Mouse (Mus musculus): ENCODE data around the gene Osbpl5. TPM values are rescaled to one million over a fixed set of nuclear protein-coding genes. Genes with fewer than 3 reads are reported as not detected.

Osbpl5 gene
- polyA plus RNA-seq, 1 experiment from 2014 or later: 43.5 TPM

DNA sequence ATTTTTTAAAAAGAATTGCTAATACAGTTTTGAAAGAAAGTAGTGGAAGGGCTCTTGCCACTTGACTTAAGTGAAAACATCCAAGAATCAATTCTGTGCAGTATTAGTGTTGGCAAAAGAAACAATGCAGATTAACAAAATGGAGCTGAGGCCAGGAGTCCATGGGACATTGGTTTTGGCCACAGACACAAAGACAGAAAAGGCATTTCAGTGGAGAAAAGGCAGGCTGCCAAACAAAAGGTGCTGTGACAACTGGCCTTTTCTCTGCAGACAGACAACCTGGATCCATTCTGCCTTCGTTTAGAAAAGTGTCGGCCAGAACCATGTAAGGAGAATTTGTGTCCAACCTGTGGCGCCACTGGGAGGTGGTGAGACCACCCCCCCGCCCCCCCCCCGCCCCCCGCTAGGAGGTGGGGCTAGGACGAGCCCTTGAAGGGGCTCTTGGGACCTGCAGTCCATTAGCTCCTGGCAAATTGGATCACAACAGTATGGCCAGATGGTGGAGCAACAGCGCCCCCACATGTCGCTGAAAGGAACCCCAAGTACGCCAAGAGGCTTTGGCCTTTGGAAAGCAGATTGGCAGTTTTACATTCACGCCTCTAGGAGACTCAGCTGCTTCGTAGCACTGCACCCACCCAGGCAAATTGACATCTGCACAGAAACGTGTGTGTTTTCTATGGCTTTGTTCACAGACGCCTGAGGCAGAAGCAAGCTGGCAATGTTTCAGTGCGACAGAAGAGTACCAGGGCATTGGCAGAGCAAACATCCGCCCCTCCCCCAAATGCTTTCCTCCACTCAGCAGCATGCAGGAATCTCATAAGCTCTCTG is 8.5 kb downstream of the Osbpl5 start:
- H3K27me3 ChIP-seq (ENCODE audit: control insufficient read depth, insufficient read depth, low read length): no peaks in the 10 kb centered on the region
- no peaks in the 10 kb centered on the region for H3K36me3 ChIP-seq (ENCODE audit: control insufficient read depth, insufficient read depth, low read length)
- 3% methylated on average over 16 of the region's 16 CpGs for WGBS
- peak overlapping the region; percentile 27 for H3K4me3 ChIP-seq (replicated peaks; ENCODE audit: low read length)
- peak overlapping the region; percentile 50 for H3K9ac ChIP-seq (ENCODE audit: low read length)
- H3K4me1 ChIP-seq (ENCODE audit: control insufficient read depth, insufficient read depth, low read length): peaks cover 3% of the 10 kb centered on the region; the same call in 1 of the 2 replicates
- no peak overlapping the region for H3K27ac ChIP-seq (ENCODE audit: low read length)
- peak overlapping the region; percentile 50 for H3K4me2 ChIP-seq (ENCODE audit: low read depth, low read length)
- peak; percentile 81 for ATAC-seq (ENCODE audit: insufficient read depth, low FRiP score)
- H3K9me3 ChIP-seq (replicated peaks; ENCODE audit: control insufficient read depth, low read length): no peaks in the 10 kb centered on the region

DNA sequence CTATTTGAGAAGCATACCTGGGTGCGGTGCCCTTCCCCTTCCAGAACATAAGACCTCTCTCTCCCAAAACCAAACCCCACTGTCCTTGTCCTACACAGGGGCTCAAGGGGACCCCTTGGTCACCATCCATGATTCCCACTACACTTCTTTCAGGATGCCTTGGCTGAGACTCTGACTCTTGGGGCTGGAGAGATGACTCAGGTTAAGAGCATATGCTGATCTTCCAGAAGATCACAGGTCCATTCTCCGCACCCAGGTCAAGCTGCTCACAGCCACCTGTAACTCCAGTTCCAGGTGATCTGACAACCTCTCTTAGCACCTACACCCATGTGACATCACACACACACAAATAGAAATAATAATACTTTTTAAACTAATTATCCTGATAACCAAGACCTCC is 16.1 kb downstream of the Osbpl5 start:
- Histone ChIP-seq H3K27ac (ENCODE audit: low read length) (peak overlapping the region; percentile 40; the same call in 1 of the 2 replicates), H3K36me3 (ENCODE audit: control insufficient read depth, insufficient read depth, low read length) (no peaks in the 10 kb centered on the region), H3K27me3 (ENCODE audit: control insufficient read depth, insufficient read depth, low read length) (no peaks in the 10 kb centered on the region), H3K9me3 (replicated peaks; ENCODE audit: control insufficient read depth, low read length) (no peaks in the 10 kb centered on the region), H3K9ac (ENCODE audit: low read length) (peak overlapping the region; percentile 87), H3K4me1 (ENCODE audit: control insufficient read depth, insufficient read depth, low read length) (peaks cover 34% of the 10 kb centered on the region), H3K4me3 (replicated peaks; ENCODE audit: low read length) (peak overlapping the region; percentile 70), H3K4me2 (ENCODE audit: low read depth, low read length) (peak overlapping the region; percentile 59)
- ATAC-seq (ENCODE audit: insufficient read depth, low FRiP score): no peak; the same call in 1 of the 2 replicates
- WGBS: 13% methylated on average over 2 of the region's 2 CpGs

DNA sequence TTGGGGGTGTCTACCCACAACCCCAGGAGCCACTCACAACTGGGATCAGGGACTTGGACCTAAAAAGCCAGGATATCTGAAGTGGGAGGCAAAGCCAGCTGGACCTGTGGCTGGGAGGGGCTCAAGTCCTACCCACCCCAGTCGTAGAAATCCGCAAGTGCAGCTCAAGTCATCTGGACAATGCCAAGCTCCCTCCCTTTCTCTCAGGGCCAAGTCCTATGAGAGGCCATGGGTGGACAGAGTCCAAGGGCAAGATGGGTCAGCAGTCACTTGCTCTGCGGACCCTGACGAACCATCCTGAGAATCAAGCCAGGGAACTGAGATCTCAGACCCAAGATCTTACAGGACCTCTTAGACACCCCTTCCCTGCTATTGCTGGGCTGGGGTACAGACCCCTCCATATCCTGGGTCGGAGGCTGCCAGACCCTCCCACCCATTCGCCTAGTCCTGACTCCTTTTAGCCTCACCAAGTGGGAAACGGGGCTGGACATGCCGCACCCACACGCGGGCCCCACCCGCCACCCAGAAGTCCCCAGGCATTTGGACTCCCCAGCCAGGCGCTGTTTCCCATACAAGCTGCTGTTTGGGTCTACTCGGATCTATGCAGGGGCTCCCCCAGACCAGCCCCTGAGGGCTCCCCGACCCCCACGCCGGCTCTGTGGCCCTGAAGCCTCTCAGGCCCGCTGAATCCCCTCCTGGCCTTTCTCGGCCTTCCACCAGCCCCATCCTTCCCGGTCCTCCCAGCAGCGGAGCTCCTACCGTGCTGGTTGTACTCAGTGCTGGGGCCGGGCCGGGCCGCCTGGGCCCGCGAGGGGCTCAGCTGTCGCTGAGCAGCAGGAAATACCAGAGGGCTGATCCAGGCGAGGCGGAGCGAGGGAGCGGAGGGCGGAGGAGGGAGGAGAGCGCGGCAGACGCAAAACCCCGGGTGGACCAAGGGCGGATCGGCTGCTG is 17.0 kb downstream of the Osbpl5 start:
- WGBS: 3% methylated on average over 37 of the region's 38 CpGs
- Histone ChIP-seq H3K4me2 (ENCODE audit: low read depth, low read length) (peak overlapping the region; percentile 59), H3K9me3 (replicated peaks; ENCODE audit: control insufficient read depth, low read length) (no peaks in the 10 kb centered on the region), H3K36me3 (ENCODE audit: control insufficient read depth, insufficient read depth, low read length) (no peaks in the 10 kb centered on the region), H3K27me3 (ENCODE audit: control insufficient read depth, insufficient read depth, low read length) (no peaks in the 10 kb centered on the region), H3K4me3 (replicated peaks; ENCODE audit: low read length) (peak overlapping the region; percentile 70), H3K27ac (ENCODE audit: low read length) (peak overlapping the region; percentile 94), H3K9ac (ENCODE audit: low read length) (peak overlapping the region; percentile 87), H3K4me1 (ENCODE audit: control insufficient read depth, insufficient read depth, low read length) (peaks cover 36% of the 10 kb centered on the region)
- peak; percentile 93 for ATAC-seq (ENCODE audit: insufficient read depth, low FRiP score)

DNA sequence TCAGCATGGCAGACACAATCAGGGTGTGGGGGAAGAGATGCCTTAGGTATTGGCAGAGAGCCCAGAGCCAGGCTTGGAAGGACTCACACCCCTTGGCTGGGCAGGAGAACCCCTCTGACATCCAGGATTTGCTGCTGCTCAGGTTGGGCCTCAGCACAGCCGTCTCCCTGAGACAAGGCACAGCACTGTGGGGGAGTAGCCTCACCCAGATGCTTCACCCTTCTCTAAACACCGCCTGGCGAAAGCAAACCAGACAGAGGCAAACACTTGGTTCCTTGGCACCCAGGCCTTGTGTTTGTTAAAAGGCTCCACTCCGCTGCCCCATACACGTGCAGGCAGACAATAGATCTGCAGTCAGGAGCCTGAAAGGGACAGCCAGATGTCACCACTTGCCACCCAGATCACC is 18.2 kb downstream of the Osbpl5 start:
- Histone ChIP-seq H3K27me3 (ENCODE audit: control insufficient read depth, insufficient read depth, low read length) (no peaks in the 10 kb centered on the region), H3K9ac (ENCODE audit: low read length) (peak overlapping the region; percentile 87), H3K4me1 (ENCODE audit: control insufficient read depth, insufficient read depth, low read length) (peaks cover 36% of the 10 kb centered on the region), H3K4me3 (replicated peaks; ENCODE audit: low read length) (peak overlapping the region; percentile 70), H3K9me3 (replicated peaks; ENCODE audit: control insufficient read depth, low read length) (no peaks in the 10 kb centered on the region), H3K4me2 (ENCODE audit: low read depth, low read length) (peak overlapping the region; percentile 59), H3K36me3 (ENCODE audit: control insufficient read depth, insufficient read depth, low read length) (no peaks in the 10 kb centered on the region), H3K27ac (ENCODE audit: low read length) (peak overlapping the region; percentile 94)
- peak; percentile 49; the same call in 1 of the 2 replicates for ATAC-seq (ENCODE audit: insufficient read depth, low FRiP score)
- WGBS: 22% methylated on average over 5 of the region's 5 CpGs

DNA sequence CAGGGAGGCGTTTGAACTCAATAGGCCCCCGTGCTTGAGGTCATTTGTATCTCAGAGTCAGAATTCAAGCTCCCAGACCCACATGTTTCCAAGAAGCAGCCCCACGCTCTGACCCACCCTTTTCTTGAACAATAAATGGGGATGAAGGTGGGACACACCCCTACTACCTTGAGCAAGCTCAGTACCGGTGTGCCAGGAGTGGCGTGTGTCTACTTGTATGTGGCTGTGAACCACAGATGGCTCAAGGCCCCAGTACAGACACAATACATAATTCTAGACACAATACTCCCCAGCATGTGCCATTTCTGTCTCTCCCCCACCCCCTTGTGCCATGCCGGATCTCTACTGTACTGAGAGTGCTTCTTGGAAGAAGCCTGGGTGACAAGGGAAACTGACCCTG is 18.6 kb downstream of the Osbpl5 start:
- Histone ChIP-seq H3K4me1 (ENCODE audit: control insufficient read depth, insufficient read depth, low read length) (peaks cover 36% of the 10 kb centered on the region), H3K4me3 (replicated peaks; ENCODE audit: low read length) (peak overlapping the region; percentile 70), H3K4me2 (ENCODE audit: low read depth, low read length) (peak overlapping the region; percentile 59), H3K27ac (ENCODE audit: low read length) (peak overlapping the region; percentile 94), H3K36me3 (ENCODE audit: control insufficient read depth, insufficient read depth, low read length) (no peaks in the 10 kb centered on the region), H3K27me3 (ENCODE audit: control insufficient read depth, insufficient read depth, low read length) (no peaks in the 10 kb centered on the region), H3K9me3 (replicated peaks; ENCODE audit: control insufficient read depth, low read length) (no peaks in the 10 kb centered on the region), H3K9ac (ENCODE audit: low read length) (peak overlapping the region; percentile 87)
- peak; percentile 11; the same call in 1 of the 2 replicates for ATAC-seq (ENCODE audit: insufficient read depth, low FRiP score)
- 45% methylated on average over 6 of the region's 6 CpGs for WGBS

DNA sequence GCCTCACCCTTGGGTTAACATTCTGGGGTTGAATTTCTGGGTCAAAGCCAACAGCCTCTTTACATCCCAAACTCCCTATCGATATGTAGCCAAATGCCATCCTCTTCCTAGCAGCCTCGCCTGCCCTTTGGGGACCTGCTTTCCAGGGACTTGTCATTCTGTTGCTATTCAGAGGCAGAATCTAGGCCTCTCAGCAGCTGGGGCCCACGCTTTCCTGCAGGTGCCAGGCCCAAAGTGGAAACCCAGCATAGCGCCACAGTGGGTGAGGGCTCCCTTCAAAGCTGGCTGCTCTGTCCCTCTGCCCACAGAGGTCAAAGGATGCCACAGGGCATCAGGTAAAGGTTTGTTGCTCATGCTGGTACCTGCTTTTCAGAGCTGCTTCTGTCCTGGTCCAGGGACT is 23.0 kb downstream of the Osbpl5 start:
- H3K4me1 ChIP-seq (ENCODE audit: control insufficient read depth, insufficient read depth, low read length): peaks cover 21% of the 10 kb centered on the region
- H3K9me3 ChIP-seq (replicated peaks; ENCODE audit: control insufficient read depth, low read length): no peaks in the 10 kb centered on the region
- no peak for ATAC-seq (ENCODE audit: insufficient read depth, low FRiP score)
- H3K27ac ChIP-seq (ENCODE audit: low read length): no peak overlapping the region
- WGBS: 91% methylated on average over 4 of the region's 4 CpGs
- no peak overlapping the region for H3K4me2 ChIP-seq (ENCODE audit: low read depth, low read length)
- no peaks in the 10 kb centered on the region for H3K36me3 ChIP-seq (ENCODE audit: control insufficient read depth, insufficient read depth, low read length)
- no peaks in the 10 kb centered on the region for H3K27me3 ChIP-seq (ENCODE audit: control insufficient read depth, insufficient read depth, low read length)
- H3K4me3 ChIP-seq (replicated peaks; ENCODE audit: low read length): no peak overlapping the region
- H3K9ac ChIP-seq (ENCODE audit: low read length): no peak overlapping the region

DNA sequence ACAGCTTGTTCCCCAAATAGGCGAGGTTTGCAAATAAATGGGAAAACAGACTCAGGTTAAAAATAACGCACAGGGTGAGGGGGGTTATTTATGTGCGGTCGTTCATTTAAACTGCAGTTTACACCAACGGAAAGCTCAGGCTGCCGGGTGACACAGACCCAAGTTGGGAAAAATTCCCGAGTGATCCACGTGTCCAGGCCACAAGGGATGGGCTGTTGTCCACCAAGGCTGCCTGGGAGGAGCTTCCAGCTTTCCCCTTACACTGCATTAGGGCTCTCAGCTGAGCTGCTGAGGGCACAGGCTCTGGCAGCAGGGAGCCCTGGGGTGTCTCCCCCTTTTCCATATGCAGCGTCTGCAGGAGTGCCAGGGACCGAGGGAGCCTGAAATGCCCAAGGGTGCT is 26.9 kb downstream of the Osbpl5 start:
- Histone ChIP-seq H3K27ac (ENCODE audit: low read length) (no peak overlapping the region), H3K4me3 (replicated peaks; ENCODE audit: low read length) (no peak overlapping the region), H3K36me3 (ENCODE audit: control insufficient read depth, insufficient read depth, low read length) (no peaks in the 10 kb centered on the region), H3K9me3 (replicated peaks; ENCODE audit: control insufficient read depth, low read length) (no peaks in the 10 kb centered on the region), H3K27me3 (ENCODE audit: control insufficient read depth, insufficient read depth, low read length) (no peaks in the 10 kb centered on the region), H3K9ac (ENCODE audit: low read length) (no peak overlapping the region), H3K4me1 (ENCODE audit: control insufficient read depth, insufficient read depth, low read length) (peaks cover 8% of the 10 kb centered on the region; the same call in 1 of the 2 replicates), H3K4me2 (ENCODE audit: low read depth, low read length) (no peak overlapping the region)
- WGBS: 68% methylated on average over 10 of the region's 10 CpGs
- ATAC-seq (ENCODE audit: insufficient read depth, low FRiP score): no peak

DNA sequence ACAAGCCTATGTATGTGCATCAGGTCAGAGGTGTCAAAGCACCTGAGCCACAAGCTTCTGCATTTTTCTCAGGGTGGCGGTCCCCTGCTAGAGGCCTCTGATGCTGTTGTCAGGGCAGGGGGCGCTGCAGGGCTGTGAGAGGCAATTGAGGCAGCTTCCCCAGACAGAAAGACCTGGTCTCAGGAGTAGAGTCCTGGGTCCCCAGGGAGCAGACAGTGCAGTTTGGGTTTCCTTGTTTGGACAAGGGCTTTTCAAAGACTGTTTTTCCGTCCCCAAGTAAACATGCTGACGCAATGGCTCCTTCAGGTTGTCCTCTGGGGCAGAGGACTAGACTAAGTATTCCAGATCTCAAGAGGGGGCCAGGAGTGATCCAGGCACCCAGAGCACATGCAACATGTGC is 30.4 kb downstream of the Osbpl5 start:
- H3K4me2 ChIP-seq (ENCODE audit: low read depth, low read length): no peak overlapping the region
- H3K36me3 ChIP-seq (ENCODE audit: control insufficient read depth, insufficient read depth, low read length): no peaks in the 10 kb centered on the region
- no peaks in the 10 kb centered on the region for H3K9me3 ChIP-seq (replicated peaks; ENCODE audit: control insufficient read depth, low read length)
- no peaks in the 10 kb centered on the region for H3K27me3 ChIP-seq (ENCODE audit: control insufficient read depth, insufficient read depth, low read length)
- H3K27ac ChIP-seq (ENCODE audit: low read length): no peak overlapping the region
- no peak for ATAC-seq (ENCODE audit: insufficient read depth, low FRiP score)
- H3K4me1 ChIP-seq (ENCODE audit: control insufficient read depth, insufficient read depth, low read length): peaks cover 24% of the 10 kb centered on the region
- no peak overlapping the region for H3K9ac ChIP-seq (ENCODE audit: low read length)
- no peak overlapping the region for H3K4me3 ChIP-seq (replicated peaks; ENCODE audit: low read length)
- 69% methylated on average over 4 of the region's 4 CpGs for WGBS
